13 mouse cellular contexts compared by ENCODE assay signal in the genomic region with DNA sequence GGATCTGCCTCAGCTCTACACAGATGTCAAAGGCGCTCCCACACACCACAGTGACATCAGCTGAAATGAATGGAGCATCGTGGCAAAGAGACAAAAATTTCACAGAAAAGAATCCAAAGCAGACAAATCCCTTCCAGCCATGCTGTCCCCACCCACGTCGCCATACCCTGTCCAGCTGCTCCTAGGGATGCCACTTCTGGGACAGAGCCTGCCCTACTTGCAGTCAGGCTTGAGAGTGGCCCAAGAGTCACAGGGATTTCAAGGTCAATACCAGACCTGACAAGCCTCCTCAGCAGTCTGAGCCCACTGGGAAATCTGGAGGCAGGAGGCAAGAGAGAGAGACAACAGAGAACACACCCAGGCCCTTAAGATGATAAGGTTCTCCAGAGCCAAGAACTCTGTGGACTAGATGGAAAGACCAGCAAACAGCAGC. TPM values are rescaled to one million over a fixed set of nuclear protein-coding genes. Genes with fewer than 3 reads are reported as not detected.
DNase-seq lines count a peak whose midpoint lies in the region; TF ChIP-seq lines count a peak whose summit lies in the region.
"Had no signal": no experiment of that assay in that cellular context is flagged by ENCODE, and none has a peak within 500 bp of the region (broad histone marks: within the 10 kb centered on the region; RNA-seq: fewer than 3 reads in every experiment).

No protein-coding gene starts in this region.

- no peak for TF ChIP-seq CTCF in gastrocnemius, adult 2 months (IDR thresholded peaks at IDR 0.05)

- H3K9me3 ChIP-seq in hindbrain, embryonic 10.5 days: no peaks in the 10 kb centered on the region
- H3K9me3 ChIP-seq: embryonic facial prominence, embryonic 15.5 days; heart, embryonic 13.5 days; liver, embryonic 12.5 days; midbrain, embryonic 13.5 days had no signal

- intact Hi-C loops in gastrocnemius, adult 2 months (cut with DNase I): no loop called here
- intact Hi-C loops in heart, postnatal 10 days (cut with DNase I): no loop called here

- H3K4me1 ChIP-seq in hindbrain, embryonic 10.5 days (replicated peaks): peaks cover 10% of the 10 kb centered on the region
- H3K4me1 ChIP-seq: liver, embryonic 12.5 days had no signal

- no peaks in the 10 kb centered on the region for H3K36me3 ChIP-seq in hindbrain, embryonic 10.5 days
- H3K36me3 ChIP-seq: embryonic facial prominence, embryonic 15.5 days; heart, embryonic 13.5 days; liver, embryonic 12.5 days; midbrain, embryonic 13.5 days had no signal

- no peak overlapping the region for H3K4me3 ChIP-seq in gastrocnemius, adult 2 months
- no peak overlapping the region for H3K4me3 ChIP-seq in hindbrain, embryonic 10.5 days
- H3K4me3 ChIP-seq: embryonic facial prominence, embryonic 15.5 days; heart, embryonic 13.5 days; liver, embryonic 12.5 days; midbrain, embryonic 13.5 days had no signal

- 83% methylated on average over 4 of the region's 4 CpGs for WGBS in hindbrain, embryonic 10.5 days

- peak; percentile 25 to 40 for DNase-seq in kidney, postnatal 4 days
- no peak for DNase-seq in kidney, adult 8-10 months
- peak; percentile 62 for DNase-seq in gastrocnemius, adult 2 months
- peak; percentile 75 to 81 for DNase-seq in heart, postnatal 10 days
- peak; percentile 34 to 58 for DNase-seq in lung, postnatal 4 days
- no peak for DNase-seq in yolk sac, embryonic 10.5 days (ENCODE audit: low spot score)
- DNase-seq in cerebellum, postnatal 4 days (ENCODE audit: low spot score in 2 of 2): no peak
- DNase-seq in hindbrain, embryonic 10.5 days (ENCODE audit: low spot score): no peak
- DNase-seq: cerebellum, adult 11 months had no signal

- 0 out of 2 replicates have a peak, but pooled peaks cover 3% of the 10 kb centered on the region for H3K27me3 ChIP-seq in hindbrain, embryonic 10.5 days (ENCODE audit: insufficient read depth, poor library complexity, severe bottlenecking)
- H3K27me3 ChIP-seq: embryonic facial prominence, embryonic 15.5 days; midbrain, embryonic 13.5 days had no signal

- peak overlapping the region; percentile 36; the same call in 1 of the 2 replicates for H3K27ac ChIP-seq in gastrocnemius, adult 2 months
- H3K27ac ChIP-seq in hindbrain, embryonic 10.5 days: no peak overlapping the region
- H3K27ac ChIP-seq: embryonic facial prominence, embryonic 15.5 days; heart, embryonic 13.5 days; liver, embryonic 12.5 days; midbrain, embryonic 13.5 days had no signal

RNA-seq across cellular contexts. Expression of gene Nectin1, which starts 24.4 kb away (rescaled TPM):
- 1 to 10 TPM; 1.2 to 2.9 TPM for total RNA-seq in gastrocnemius, adult 2 months (2021)
- total RNA-seq in heart, postnatal 10 days (2021): 1 to 10 TPM; 7.0 to 9.5 TPM
- 6.6 and 7.2 TPM in 2 replicates for polyA plus RNA-seq in hindbrain, embryonic 10.5 days (2016; fragmentation: Nextera tagmentation; extraction: Ambion mirVana)

Comparison
In these comparisons a context has a peak if more than half of its experiments do, and no peak if none do; other contexts are left out.
1. DNase-seq: peak in kidney, postnatal 4 days (2 of 2), gastrocnemius, adult 2 months (single experiment), heart, postnatal 10 days (2 of 2) and lung, postnatal 4 days (2 of 2); none in kidney, adult 8-10 months (0 of 2), yolk sac, embryonic 10.5 days (single experiment), cerebellum, postnatal 4 days (0 of 2) and hindbrain, embryonic 10.5 days (single experiment).